Mouse (Mus musculus) cerebellum, adult (tissue): Measurements from ENCODE around the gene Acaca.

Source experiments
- ATAC-seq: cut with Nextera tagmentation; 2 replicates; pipeline ENCODE4 v1.9.2; 2017; ENCODE audit warnings: mild to moderate bottlenecking, moderate library complexity, mixed read lengths; ENCODE audit not compliant: insufficient number of reproducible peaks, low FRiP score, low TSS enrichment

Gene Acaca

GRCm38 (mm10) chr11:84434879-84435278, 305.4 kb downstream of the Acaca start:
- no peak for ATAC-seq

DNA sequence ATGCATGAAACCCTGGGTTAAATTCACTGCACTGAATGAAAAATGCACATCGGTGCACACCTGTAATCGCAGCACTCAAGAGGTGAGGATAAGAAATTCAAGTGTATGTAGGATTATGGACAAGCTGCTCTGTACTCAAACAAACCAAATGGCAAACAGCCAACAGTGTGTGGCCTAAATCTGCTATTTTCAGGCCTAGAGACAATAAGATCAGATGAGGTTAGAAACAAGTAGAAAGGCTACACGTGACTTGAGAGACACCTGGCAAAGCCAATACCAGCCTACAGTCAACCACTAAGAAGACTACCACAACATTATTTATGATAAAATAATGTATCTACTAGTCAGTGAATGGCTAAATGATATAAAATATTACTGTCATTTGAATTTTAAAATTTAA, 310.9 kb downstream of the Acaca start:
- ATAC-seq: no peak

GRCm38 (mm10) chr11:84442554-84443331, 313.3 kb downstream of the Acaca start:
- no peak for ATAC-seq
